Mouse (Mus musculus) forebrain, embryonic 12.5 days (tissue): ENCODE measurements around the gene Rps2. TPM values are rescaled to one million over a fixed set of nuclear protein-coding genes. Genes with fewer than 3 reads are reported as not detected.

Experiments
- ATAC-seq: fragments of 200-750 bp; cut with Nextera tagmentation; 2 replicates; pipeline ENCODE4 v1.8.0; 2017; ENCODE audit warnings: moderate TSS enrichment; ENCODE audit not compliant: low FRiP score
- H3K27ac ChIP-seq: fragments of 300-500 bp; sonication (generic); 2 replicates; pipeline ENCODE4 v1.5.1; 2016; ENCODE audit warnings: mild to moderate bottlenecking
- H3K27me3 ChIP-seq: fragments of 300-500 bp; sonication (generic); 2 replicates; pipeline ENCODE4 v1.6.1; 2016; ENCODE audit warnings: mild to moderate bottlenecking
- H3K36me3 ChIP-seq: fragments of 300-500 bp; sonication (generic); replicated peaks from 2 replicates; pipeline ENCODE4 v1.6.1; 2016; ENCODE audit warnings: mild to moderate bottlenecking
- H3K4me1 ChIP-seq: fragments of 300-500 bp; sonication (generic); 2 replicates; pipeline ENCODE4 v1.6.1; 2016
- H3K4me2 ChIP-seq: fragments of 300-500 bp; sonication (generic); 2 replicates; pipeline ENCODE4 v1.6.1; 2016; ENCODE audit warnings: mild to moderate bottlenecking, moderate library complexity
- H3K4me3 ChIP-seq: fragments of 300-500 bp; sonication (generic); replicated peaks from 2 replicates; pipeline ENCODE4 v1.5.1; 2016; ENCODE audit warnings: mild to moderate bottlenecking
- H3K9ac ChIP-seq: fragments of 300-500 bp; sonication (generic); 2 replicates; pipeline ENCODE4 v1.6.1; 2016; ENCODE audit warnings: mild to moderate bottlenecking
- H3K9me3 ChIP-seq: fragments of 300-500 bp; sonication (generic); 2 replicates; pipeline ENCODE4 v1.6.1; 2016
- WGBS: fragments of 180-500 bp; shearing (Covaris S2); methylation state at CpG from one replicate; pipeline ENCODE4 v1.1.7; 2016; 5-methylcytosine and 5-hydroxymethylcytosine counted together
- polyA plus RNA-seq: library from polyadenylated mRNA; unstranded; fragments of >200 nt; fragmentation: Nextera tagmentation; extraction: Ambion mirVana; gene quantifications from 2 replicates; pipeline ENCODE4 v1.2.1, GENCODE M21; 2016

Rps2 gene
- polyA plus RNA-seq, 1 experiment from 2014 or later = 1,025 TPM

DNA sequence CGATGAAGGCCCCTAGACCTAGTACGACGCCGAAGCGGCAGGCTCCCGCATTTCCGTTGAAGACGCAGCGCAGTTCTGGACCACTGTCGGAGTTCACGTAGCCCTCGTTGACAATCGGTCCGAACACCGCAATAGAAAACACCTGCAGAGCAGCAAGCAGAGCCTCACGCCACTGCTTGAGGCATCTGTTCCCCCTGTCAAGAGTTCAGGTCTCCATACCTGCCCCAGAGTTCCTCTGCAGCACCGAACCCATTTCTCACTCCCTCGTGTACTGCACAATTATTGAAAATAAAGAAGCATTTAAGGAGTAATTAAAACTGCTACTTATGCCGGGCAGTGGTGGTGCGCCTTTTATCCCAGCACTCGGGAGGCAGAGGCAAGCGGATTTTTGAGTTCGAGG is 30.3 kb upstream of the Rps2 start:
- Histone ChIP-seq H3K27ac (no peak overlapping the region), H3K4me3 (peak overlapping the region; percentile 30), H3K9me3 (no peaks in the 10 kb centered on the region), H3K9ac (no peak overlapping the region; the same call in 1 of the 2 replicates), H3K4me1 (peaks cover 33% of the 10 kb centered on the region), H3K4me2 (peak overlapping the region; percentile 52), H3K27me3 (peaks cover 52% of the 10 kb centered on the region), H3K36me3 (peaks cover 7% of the 10 kb centered on the region)
- 19% methylated on average over 23 of the region's 23 CpGs for WGBS
- ATAC-seq = no peak

DNA sequence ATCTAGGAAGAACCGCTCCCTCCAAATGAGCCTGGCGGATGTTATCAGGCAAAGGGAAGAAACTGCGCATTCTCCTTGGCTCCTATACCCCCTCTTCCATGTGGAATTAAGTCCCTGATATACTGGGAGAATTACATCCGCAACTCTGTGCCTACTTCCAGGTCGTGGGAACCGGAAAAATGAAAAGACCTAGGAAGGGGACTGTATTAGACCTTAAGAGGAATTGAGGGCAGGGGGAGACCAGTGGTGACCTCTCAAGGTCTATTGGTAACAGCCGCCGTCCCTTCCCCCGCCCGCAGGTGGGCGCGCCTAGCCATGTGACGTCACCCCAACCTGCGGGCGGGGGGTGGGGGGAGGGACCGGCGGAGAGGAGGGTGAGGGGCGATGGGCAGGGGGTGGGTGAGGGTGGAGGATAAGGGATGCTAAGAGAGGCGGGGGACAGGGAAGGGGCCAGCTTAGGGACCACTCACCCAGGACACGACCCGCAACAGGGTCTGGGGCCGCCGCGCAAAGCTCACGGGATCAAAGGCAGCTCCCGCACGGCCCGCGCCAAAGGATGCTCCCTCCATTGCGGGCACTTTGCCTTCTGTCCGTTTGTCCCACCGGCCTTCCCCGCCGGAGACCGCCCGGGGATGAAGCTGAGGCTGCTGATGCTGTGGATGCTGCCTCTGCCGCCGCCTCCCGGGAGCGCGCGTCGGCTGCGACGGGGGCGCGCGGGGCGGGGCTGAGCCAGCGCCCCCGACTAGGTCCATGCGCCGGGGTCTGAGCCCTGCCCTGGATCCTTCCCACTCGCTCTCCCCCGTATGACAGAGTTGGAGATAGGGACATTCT is 28.4 kb upstream of the Rps2 start, which contains the start of gene Syngr3:
Gene Syngr3, minus strand, starts transcription at position 705 of the 831 bp plus-strand sequence.
- Histone ChIP-seq H3K27me3 (peaks cover 52% of the 10 kb centered on the region), H3K4me2 (peak within 1 kb of the TSS; percentile 86), H3K27ac (peak within 1 kb of the TSS; percentile 47; the same call in 1 of the 2 replicates), H3K9me3 (no peaks in the 10 kb centered on the region), H3K4me3 (peak within 1 kb of the TSS; percentile 64), H3K9ac (peak within 1 kb of the TSS; percentile 77), H3K36me3 (peaks cover 15% of the 10 kb centered on the region), H3K4me1 (peaks cover 35% of the 10 kb centered on the region)
- ATAC-seq = peak; percentile 59
- 1% methylated on average over 53 of the region's 55 CpGs for WGBS

DNA sequence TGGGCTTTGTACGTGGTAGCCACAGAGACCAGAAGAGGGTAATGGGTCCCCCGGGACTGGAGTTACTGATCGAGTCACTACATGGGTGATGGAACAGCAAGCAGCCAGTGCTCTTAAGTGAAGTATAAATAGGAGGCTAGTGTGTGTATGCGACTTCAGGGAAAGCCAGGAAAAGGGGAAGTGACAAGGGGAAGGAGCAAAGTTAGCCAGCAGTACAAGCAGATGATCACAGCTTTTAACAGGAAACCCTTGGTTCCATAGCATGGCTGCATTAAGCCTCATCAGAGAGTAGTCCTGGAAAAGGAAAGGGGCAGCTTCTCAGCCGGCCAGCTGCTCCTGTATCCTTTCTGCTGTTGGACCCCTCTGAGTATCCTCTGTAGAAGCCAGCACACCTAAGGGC is 25.5 kb upstream of the Rps2 start:
- no peak overlapping the region for H3K4me2 ChIP-seq
- no peak for ATAC-seq
- H3K4me3 ChIP-seq = no peak overlapping the region
- WGBS = 85% methylated on average over 5 of the region's 5 CpGs
- H3K9me3 ChIP-seq = no peaks in the 10 kb centered on the region
- H3K27ac ChIP-seq = no peak overlapping the region
- H3K27me3 ChIP-seq = peaks cover 38% of the 10 kb centered on the region
- peaks cover 47% of the 10 kb centered on the region for H3K4me1 ChIP-seq
- peaks cover 15% of the 10 kb centered on the region for H3K36me3 ChIP-seq
- H3K9ac ChIP-seq = no peak overlapping the region

DNA sequence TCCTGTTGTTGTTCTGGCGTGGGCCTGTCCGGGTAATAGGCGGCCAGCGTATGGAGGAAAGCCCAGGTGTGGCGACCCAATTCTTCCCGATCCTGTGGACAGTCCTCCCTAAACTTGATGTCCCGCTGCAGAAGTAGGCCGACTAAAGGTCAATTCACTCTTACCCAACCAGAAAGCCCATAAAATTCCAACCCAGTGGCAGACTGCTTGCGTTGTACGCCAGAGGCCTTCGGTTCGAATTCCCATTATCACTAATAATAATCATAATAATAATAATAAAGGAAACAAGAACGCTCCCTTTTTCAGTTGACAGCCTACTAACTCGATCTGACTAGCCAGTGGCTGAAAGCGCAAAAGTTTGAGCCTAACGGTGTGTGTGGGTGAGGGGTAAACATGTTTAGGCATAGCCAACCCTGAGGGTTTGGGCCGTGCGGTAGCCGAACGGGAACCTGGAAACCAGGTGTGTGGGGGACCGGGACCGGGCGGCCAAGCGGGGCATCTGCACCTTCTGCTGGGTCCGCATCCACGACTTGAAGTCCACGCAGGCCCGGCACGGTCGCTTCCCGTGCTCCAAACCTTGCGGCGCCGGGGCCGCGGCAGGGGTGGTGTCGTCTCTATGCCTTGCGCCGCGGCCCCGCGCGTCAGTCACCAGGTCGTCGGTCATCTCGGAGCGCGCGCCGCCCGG is 22.4 kb upstream of the Rps2 start:
- Histone ChIP-seq H3K36me3 (peaks cover 26% of the 10 kb centered on the region), H3K4me3 (peak overlapping the region; percentile 83), H3K4me1 (peaks cover 35% of the 10 kb centered on the region), H3K9ac (peak overlapping the region; percentile 85), H3K4me2 (peak overlapping the region; percentile 78), H3K27ac (peak overlapping the region; percentile 90), H3K27me3 (peaks cover 8% of the 10 kb centered on the region), H3K9me3 (no peaks in the 10 kb centered on the region)
- ATAC-seq = peak; percentile 50
- WGBS = 7% methylated on average over 51 of the region's 51 CpGs

DNA sequence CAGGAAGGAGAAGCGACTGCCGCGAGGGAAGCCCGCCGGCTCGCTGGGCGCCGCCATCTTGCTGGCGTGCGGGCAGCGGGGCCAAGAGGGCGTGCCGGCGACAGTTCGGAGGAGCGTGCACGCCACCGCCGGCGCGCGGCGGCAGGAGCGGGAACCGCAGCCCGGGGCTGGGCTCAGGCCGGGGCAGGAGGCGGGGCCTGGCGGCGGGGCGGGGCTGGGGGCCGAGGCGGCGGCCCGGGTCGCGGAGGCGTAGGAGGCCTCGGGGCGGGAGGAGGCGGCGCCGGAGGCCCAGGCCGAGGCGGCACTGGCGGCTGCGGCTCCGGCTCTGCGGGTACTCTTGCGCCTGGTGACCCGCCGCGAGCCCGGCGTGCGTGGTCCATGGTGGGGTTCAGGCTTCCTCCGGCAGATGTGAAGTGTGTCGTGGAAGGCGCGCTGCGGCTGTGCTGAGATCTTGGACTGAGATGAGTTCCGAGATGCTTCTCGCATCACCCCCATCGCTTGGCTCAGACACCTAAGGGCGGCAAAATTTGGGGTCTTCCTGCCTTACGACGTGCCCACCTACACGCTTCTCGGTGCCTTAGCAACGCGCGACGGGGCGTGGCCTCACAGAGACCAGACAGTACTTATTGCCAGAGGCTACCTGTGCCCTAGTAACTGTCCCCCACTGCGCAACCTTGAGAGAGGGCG is 21.8 kb upstream of the Rps2 start, which contains the start of the genes Gfer and Noxo1:
Gene Gfer, minus strand, starts transcription at position 146 of the 687 bp plus-strand sequence.
Gene Noxo1, plus strand, starts transcription at position 224 of the 687 bp plus-strand sequence.
- Histone ChIP-seq H3K9me3 (no peaks in the 10 kb centered on the region), H3K4me2 (peak within 1 kb of the TSS; percentile 78), H3K27ac (peak within 1 kb of the TSS; percentile 90), H3K36me3 (peaks cover 33% of the 10 kb centered on the region), H3K4me3 (peak within 1 kb of the TSS; percentile 83), H3K4me1 (peaks cover 31% of the 10 kb centered on the region), H3K27me3 (peaks cover under 1% of the 10 kb centered on the region; the same call in 1 of the 2 replicates), H3K9ac (peak within 1 kb of the TSS; percentile 85)
- under 1% methylated on average over 70 of the region's 76 CpGs for WGBS
- peak; percentile 93 for ATAC-seq

DNA sequence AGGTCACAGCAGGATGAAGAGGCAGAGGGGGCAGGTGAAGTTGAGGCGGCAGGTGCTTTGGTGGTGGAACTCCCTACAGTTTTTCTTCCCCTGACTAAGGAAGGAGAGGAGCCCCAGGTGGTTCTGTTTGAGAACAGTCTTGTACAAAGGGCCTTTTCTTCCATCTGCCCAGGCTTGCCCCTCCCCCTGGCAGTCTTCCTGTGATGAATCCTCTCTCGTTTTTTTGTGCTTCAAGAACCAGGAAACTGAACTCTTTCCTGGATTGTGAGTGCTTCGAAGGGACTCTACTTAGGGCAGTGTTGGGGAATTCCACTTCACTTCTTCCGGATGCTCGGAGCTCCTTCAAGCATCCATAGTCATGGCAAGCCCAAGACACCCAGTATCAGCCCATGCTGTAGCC is 19.9 kb upstream of the Rps2 start:
- no peak overlapping the region for H3K4me3 ChIP-seq
- 11% methylated on average over 5 of the region's 5 CpGs for WGBS
- no peak overlapping the region for H3K27ac ChIP-seq
- H3K4me2 ChIP-seq = no peak overlapping the region
- ATAC-seq = no peak
- no peak overlapping the region for H3K9ac ChIP-seq
- H3K36me3 ChIP-seq = peaks cover 41% of the 10 kb centered on the region
- no peaks in the 10 kb centered on the region; the same call in 1 of the 2 replicates for H3K27me3 ChIP-seq
- H3K9me3 ChIP-seq = no peaks in the 10 kb centered on the region
- H3K4me1 ChIP-seq = peaks cover 31% of the 10 kb centered on the region

DNA sequence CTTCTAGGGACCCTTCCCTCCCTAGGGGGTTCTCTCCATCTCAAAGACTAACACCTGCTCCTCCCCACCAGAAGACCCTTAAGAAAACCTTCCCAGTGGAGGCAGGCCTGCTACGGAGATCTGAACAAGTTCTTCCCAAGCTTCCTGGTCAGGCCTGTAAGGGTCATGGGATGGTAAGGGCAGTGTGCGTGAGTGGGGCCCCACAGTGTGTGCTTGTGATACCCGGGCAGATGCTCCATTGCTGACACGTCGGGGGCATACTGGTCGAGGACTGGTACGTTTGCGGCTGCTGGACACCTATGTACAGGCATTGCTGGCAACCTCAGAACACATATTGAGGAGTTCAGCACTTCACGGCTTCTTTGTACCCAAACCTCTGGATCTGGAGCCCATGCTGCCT is 19.2 kb upstream of the Rps2 start:
- Histone ChIP-seq H3K9ac (no peak overlapping the region), H3K4me1 (peaks cover 31% of the 10 kb centered on the region), H3K27ac (no peak overlapping the region), H3K9me3 (no peaks in the 10 kb centered on the region), H3K4me3 (no peak overlapping the region), H3K4me2 (no peak overlapping the region), H3K36me3 (peaks cover 41% of the 10 kb centered on the region), H3K27me3 (no peaks in the 10 kb centered on the region; the same call in 1 of the 2 replicates)
- ATAC-seq = no peak
- WGBS = 76% methylated on average over 9 of the region's 9 CpGs

DNA sequence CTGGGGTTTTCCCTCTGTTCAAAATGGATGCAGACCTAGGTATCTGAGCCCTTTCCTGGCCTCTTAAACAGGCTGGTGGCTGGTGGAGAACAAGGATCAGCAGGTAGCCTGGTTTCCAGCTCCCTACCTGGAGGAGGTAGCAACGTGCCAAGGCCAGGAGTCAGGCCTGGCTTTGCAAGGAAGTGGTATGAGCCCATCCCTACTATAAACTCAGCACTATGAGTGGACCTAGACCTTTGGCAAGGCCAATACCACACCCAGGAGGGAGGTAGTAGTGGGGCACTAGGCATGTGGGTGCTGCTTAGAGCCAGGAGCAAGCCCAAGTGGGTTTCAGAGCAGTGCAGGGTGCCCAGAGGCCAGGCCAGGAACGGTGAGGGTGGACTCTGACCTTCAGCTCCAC is 18.4 kb upstream of the Rps2 start:
- Histone ChIP-seq H3K4me2 (no peak overlapping the region), H3K27me3 (no peaks in the 10 kb centered on the region; the same call in 1 of the 2 replicates), H3K9ac (no peak overlapping the region), H3K27ac (no peak overlapping the region), H3K36me3 (peaks cover 49% of the 10 kb centered on the region), H3K4me3 (no peak overlapping the region), H3K9me3 (no peaks in the 10 kb centered on the region), H3K4me1 (peaks cover 29% of the 10 kb centered on the region)
- 72% methylated on average over 2 of the region's 2 CpGs for WGBS
- ATAC-seq = no peak

DNA sequence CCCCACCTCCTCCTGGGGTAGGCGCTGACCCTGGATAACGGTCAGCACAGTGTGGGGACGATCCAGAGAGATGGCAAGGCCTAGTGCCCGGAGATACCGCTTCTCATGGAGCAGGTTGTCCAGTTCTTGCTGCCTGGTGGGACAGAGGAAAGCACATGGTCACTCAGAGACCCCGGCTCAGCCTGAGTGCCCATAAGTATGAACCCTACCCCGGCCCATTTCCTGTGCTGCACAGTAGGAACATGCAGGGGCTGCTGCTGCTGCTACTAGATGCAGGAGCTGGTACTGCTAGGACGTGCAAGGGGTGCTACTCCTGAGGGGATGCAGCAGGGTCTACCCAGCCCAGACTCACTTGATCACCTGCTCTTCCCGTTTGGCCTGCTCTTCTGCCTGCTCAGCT is 16.7 kb upstream of the Rps2 start:
- no peaks in the 10 kb centered on the region for H3K9me3 ChIP-seq
- H3K27me3 ChIP-seq = no peaks in the 10 kb centered on the region; the same call in 1 of the 2 replicates
- peaks cover 60% of the 10 kb centered on the region for H3K36me3 ChIP-seq
- WGBS = 92% methylated on average over 9 of the region's 9 CpGs
- peaks cover 24% of the 10 kb centered on the region for H3K4me1 ChIP-seq
- H3K27ac ChIP-seq = no peak overlapping the region
- no peak for ATAC-seq
- no peak overlapping the region for H3K9ac ChIP-seq
- no peak overlapping the region for H3K4me2 ChIP-seq
- no peak overlapping the region for H3K4me3 ChIP-seq

DNA sequence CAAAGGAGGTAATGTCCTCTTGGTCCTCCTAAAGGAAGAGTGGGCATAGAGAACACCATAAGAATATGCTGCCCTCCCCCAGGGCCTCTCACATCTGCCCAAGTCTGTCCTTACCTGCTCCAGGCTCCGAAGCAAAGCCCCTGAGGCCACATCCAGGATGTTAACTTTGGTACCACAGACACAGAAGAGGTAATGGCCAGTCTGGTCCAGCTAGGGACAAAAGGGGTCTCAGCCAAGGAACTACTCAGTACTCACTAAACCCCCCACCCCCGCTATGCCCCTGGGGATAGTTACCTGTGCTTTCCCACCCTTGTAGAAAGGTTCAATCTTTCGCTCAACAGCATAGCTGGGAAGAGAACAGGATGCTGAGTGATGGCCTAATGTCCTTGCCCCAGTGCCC is 12.1 kb upstream of the Rps2 start:
- no peak for ATAC-seq
- H3K4me2 ChIP-seq = peak overlapping the region; percentile 87; the same call in 1 of the 2 replicates
- WGBS = 95% methylated on average over 3 of the region's 3 CpGs

DNA sequence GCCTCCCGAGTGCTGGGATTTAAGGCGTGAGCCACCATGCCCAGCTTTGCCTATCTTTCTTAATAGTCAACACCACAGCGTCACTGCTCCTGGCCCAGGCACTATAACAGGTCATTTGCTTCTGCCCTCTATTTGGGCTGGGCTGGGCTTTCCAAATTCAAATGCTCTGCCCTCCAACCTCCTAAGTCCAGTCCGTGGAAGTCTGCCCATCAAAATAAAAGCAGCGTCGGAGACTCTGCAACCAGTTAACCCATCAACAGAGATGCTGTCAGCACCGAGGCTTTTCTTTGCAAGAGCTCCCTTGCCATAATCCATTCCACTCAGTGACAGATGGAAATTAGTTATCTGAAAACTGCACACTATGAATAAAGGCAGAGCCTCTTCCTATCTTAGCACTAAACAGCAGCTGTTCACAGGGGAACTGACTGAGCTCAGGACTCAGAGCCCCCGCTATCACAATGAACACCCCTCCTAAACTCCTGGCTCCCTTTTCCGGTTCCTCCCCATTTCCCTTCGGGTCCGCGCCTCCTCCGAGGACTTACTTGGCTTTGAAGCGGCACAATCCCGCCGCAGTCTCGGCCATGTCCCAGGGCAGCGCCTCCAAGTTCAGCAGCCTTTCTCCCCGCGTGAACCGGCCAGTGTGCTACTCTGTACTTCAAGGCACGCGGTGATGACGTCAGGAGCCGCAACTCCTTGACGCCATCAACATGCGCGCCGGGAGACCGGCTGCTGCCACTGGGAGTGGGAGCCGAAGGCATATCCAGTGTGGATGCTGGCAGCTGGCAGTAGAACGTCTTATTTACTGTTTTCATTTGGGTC is 10.7 kb upstream of the Rps2 start, which contains the start of gene Tbl3:
Gene Tbl3, minus strand, starts transcription at position 679 of the 819 bp plus-strand sequence.
- H3K4me3 ChIP-seq = peak within 1 kb of the TSS; percentile 81
- peak within 1 kb of the TSS; percentile 87 for H3K4me2 ChIP-seq
- peak; percentile 90 for ATAC-seq
- peaks cover 17% of the 10 kb centered on the region for H3K4me1 ChIP-seq
- no peaks in the 10 kb centered on the region for H3K27me3 ChIP-seq
- peak within 1 kb of the TSS; percentile 82 for H3K27ac ChIP-seq
- no peaks in the 10 kb centered on the region for H3K9me3 ChIP-seq
- H3K9ac ChIP-seq = peak within 1 kb of the TSS; percentile 75
- peaks cover 31% of the 10 kb centered on the region for H3K36me3 ChIP-seq
- WGBS = 4% methylated on average over 32 of the region's 32 CpGs

More for the DNA sequence above, 12.1 kb upstream of the Rps2 start:
- H3K4me3 ChIP-seq = peak overlapping the region; percentile 81; the same call in 1 of the 2 replicates
- H3K9ac ChIP-seq = 0 out of 2 replicates have a peak overlapping the region, but pooled peaks have one; percentile 12
- no peaks in the 10 kb centered on the region for H3K27me3 ChIP-seq
- no peak overlapping the region for H3K27ac ChIP-seq
- H3K4me1 ChIP-seq = peaks cover 17% of the 10 kb centered on the region
- H3K9me3 ChIP-seq = no peaks in the 10 kb centered on the region
- H3K36me3 ChIP-seq = peaks cover 45% of the 10 kb centered on the region
